Mouse (Mus musculus): ENCODE data around the gene Abtb1. TPM values are rescaled to one million over a fixed set of nuclear protein-coding genes. Genes with fewer than 3 reads are reported as not detected.

Gene Abtb1
- polyA plus RNA-seq, 1 experiment from 2014 or later: 20.9 TPM

- H3K4me2 ChIP-seq (ENCODE audit: low read length): no peak overlapping the region
- H3K27me3 ChIP-seq (ENCODE audit: control insufficient read depth, insufficient read depth, low read length): no peaks in the 10 kb centered on the region
- no peak overlapping the region for H3K27ac ChIP-seq (replicated peaks in 1 of 2; ENCODE audit: control insufficient read depth in 1 of 2, insufficient read depth in 1 of 2, low read depth in 2 of 2, low read length in 2 of 2)
- no peak overlapping the region for H3K9ac ChIP-seq (ENCODE audit: low read length)
- peaks cover 47% of the 10 kb centered on the region for H3K36me3 ChIP-seq (ENCODE audit: control insufficient read depth, insufficient read depth, low read length)
- H3K4me1 ChIP-seq (ENCODE audit: control insufficient read depth in 2 of 2, insufficient read depth in 2 of 2, low read length in 2 of 2): peaks cover 8 to 13% of the 10 kb centered on the region in 2 experiments
- WGBS: 77% methylated on average over 5 of the region's 5 CpGs
- H3K9me3 ChIP-seq (ENCODE audit: control insufficient read depth, low read length): no peaks in the 10 kb centered on the region
- H3K4me3 ChIP-seq (ENCODE audit: control insufficient read depth in 1 of 2, insufficient read depth in 1 of 2, low read depth in 1 of 2, low read length in 2 of 2): no peak overlapping the region
- no peak for ATAC-seq (ENCODE audit: insufficient number of reproducible peaks, insufficient read depth, low FRiP score, low read depth)
These were observed 6.7 kb downstream of the Abtb1 start for GRCm38 (mm10) chr6:88835047-88835446.

GRCm38 (mm10) chr6:88833340-88834140 lies 8.2 kb downstream of the Abtb1 start:
- peak; percentile 42 for ATAC-seq (ENCODE audit: insufficient number of reproducible peaks, insufficient read depth, low FRiP score, low read depth)
- Histone ChIP-seq H3K4me3 (ENCODE audit: control insufficient read depth in 1 of 2, insufficient read depth in 1 of 2, low read depth in 1 of 2, low read length in 2 of 2) (no peak overlapping the region), H3K9ac (ENCODE audit: low read length) (no peak overlapping the region), H3K9me3 (ENCODE audit: control insufficient read depth, low read length) (no peaks in the 10 kb centered on the region), H3K27ac (replicated peaks in 1 of 2; ENCODE audit: control insufficient read depth in 1 of 2, insufficient read depth in 1 of 2, low read depth in 2 of 2, low read length in 2 of 2) (peak overlapping the region; percentile 13 to 75), H3K36me3 (ENCODE audit: control insufficient read depth, insufficient read depth, low read length) (peaks cover 32% of the 10 kb centered on the region), H3K4me1 (ENCODE audit: control insufficient read depth in 2 of 2, insufficient read depth in 2 of 2, low read length in 2 of 2) (peaks cover 8 to 13% of the 10 kb centered on the region in 2 experiments), H3K27me3 (ENCODE audit: control insufficient read depth, insufficient read depth, low read length) (no peaks in the 10 kb centered on the region), H3K4me2 (ENCODE audit: low read length) (no peak overlapping the region)
- 57% methylated on average over 5 of the region's 5 CpGs for WGBS

- Histone ChIP-seq H3K4me3 (ENCODE audit: control insufficient read depth in 1 of 2, insufficient read depth in 1 of 2, low read depth in 1 of 2, low read length in 2 of 2) (no peak overlapping the region), H3K9me3 (ENCODE audit: control insufficient read depth, low read length) (no peaks in the 10 kb centered on the region), H3K4me1 (ENCODE audit: control insufficient read depth in 2 of 2, insufficient read depth in 2 of 2, low read length in 2 of 2) (peaks cover 8 to 13% of the 10 kb centered on the region in 2 experiments), H3K9ac (ENCODE audit: low read length) (no peak overlapping the region), H3K27ac (replicated peaks in 1 of 2; ENCODE audit: control insufficient read depth in 1 of 2, insufficient read depth in 1 of 2, low read depth in 2 of 2, low read length in 2 of 2) (peak overlapping the region in 1 of 2 experiments; percentile 4; a peak in 1 of 4 replicates), H3K36me3 (ENCODE audit: control insufficient read depth, insufficient read depth, low read length) (peaks cover 23% of the 10 kb centered on the region), H3K27me3 (ENCODE audit: control insufficient read depth, insufficient read depth, low read length) (no peaks in the 10 kb centered on the region), H3K4me2 (ENCODE audit: low read length) (no peak overlapping the region)
- no peak for ATAC-seq (ENCODE audit: insufficient number of reproducible peaks, insufficient read depth, low FRiP score, low read depth)
- WGBS: 79% methylated on average over 5 of the region's 5 CpGs
These were observed 9.1 kb downstream of the Abtb1 start for GRCm38 (mm10) chr6:88832663-88833062.

- 24% methylated on average over 8 of the region's 8 CpGs for WGBS
- Histone ChIP-seq H3K4me1 (ENCODE audit: control insufficient read depth in 2 of 2, insufficient read depth in 2 of 2, low read length in 2 of 2) (peaks cover 8 to 21% of the 10 kb centered on the region in 2 experiments), H3K9ac (ENCODE audit: low read length) (no peak overlapping the region), H3K27ac (replicated peaks in 1 of 2; ENCODE audit: control insufficient read depth in 1 of 2, insufficient read depth in 1 of 2, low read depth in 2 of 2, low read length in 2 of 2) (no peak overlapping the region), H3K4me2 (ENCODE audit: low read length) (no peak overlapping the region), H3K27me3 (ENCODE audit: control insufficient read depth, insufficient read depth, low read length) (no peaks in the 10 kb centered on the region), H3K9me3 (ENCODE audit: control insufficient read depth, low read length) (no peaks in the 10 kb centered on the region), H3K36me3 (ENCODE audit: control insufficient read depth, insufficient read depth, low read length) (peaks cover 11% of the 10 kb centered on the region), H3K4me3 (ENCODE audit: control insufficient read depth in 1 of 2, insufficient read depth in 1 of 2, low read depth in 1 of 2, low read length in 2 of 2) (no peak overlapping the region)
- no peak for ATAC-seq (ENCODE audit: insufficient number of reproducible peaks, insufficient read depth, low FRiP score, low read depth)
These were observed 10.3 kb downstream of the Abtb1 start for GRCm38 (mm10) chr6:88831456-88831855.

- Histone ChIP-seq H3K27me3 (ENCODE audit: control insufficient read depth, insufficient read depth, low read length) (no peaks in the 10 kb centered on the region), H3K9me3 (ENCODE audit: control insufficient read depth, low read length) (no peaks in the 10 kb centered on the region), H3K4me2 (ENCODE audit: low read length) (no peak overlapping the region), H3K9ac (ENCODE audit: low read length) (no peak overlapping the region), H3K36me3 (ENCODE audit: control insufficient read depth, insufficient read depth, low read length) (no peaks in the 10 kb centered on the region), H3K4me1 (ENCODE audit: control insufficient read depth in 2 of 2, insufficient read depth in 2 of 2, low read length in 2 of 2) (peaks cover 8 to 21% of the 10 kb centered on the region in 2 experiments), H3K4me3 (ENCODE audit: control insufficient read depth in 1 of 2, insufficient read depth in 1 of 2, low read depth in 1 of 2, low read length in 2 of 2) (no peak overlapping the region), H3K27ac (replicated peaks in 1 of 2; ENCODE audit: control insufficient read depth in 1 of 2, insufficient read depth in 1 of 2, low read depth in 2 of 2, low read length in 2 of 2) (no peak overlapping the region)
- WGBS: 81% methylated on average over 6 of the region's 6 CpGs
- no peak for ATAC-seq (ENCODE audit: insufficient number of reproducible peaks, insufficient read depth, low FRiP score, low read depth)
These were observed 11.6 kb downstream of the Abtb1 start for GRCm38 (mm10) chr6:88830112-88830702.

- Histone ChIP-seq H3K36me3 (ENCODE audit: control insufficient read depth, insufficient read depth, low read length) (no peaks in the 10 kb centered on the region), H3K9me3 (ENCODE audit: control insufficient read depth, low read length) (no peaks in the 10 kb centered on the region), H3K9ac (ENCODE audit: low read length) (no peak overlapping the region), H3K27ac (replicated peaks in 1 of 2; ENCODE audit: control insufficient read depth in 1 of 2, insufficient read depth in 1 of 2, low read depth in 2 of 2, low read length in 2 of 2) (no peak overlapping the region), H3K4me2 (ENCODE audit: low read length) (no peak overlapping the region), H3K27me3 (ENCODE audit: control insufficient read depth, insufficient read depth, low read length) (no peaks in the 10 kb centered on the region), H3K4me3 (ENCODE audit: control insufficient read depth in 1 of 2, insufficient read depth in 1 of 2, low read depth in 1 of 2, low read length in 2 of 2) (no peak overlapping the region), H3K4me1 (ENCODE audit: control insufficient read depth in 2 of 2, insufficient read depth in 2 of 2, low read length in 2 of 2) (peaks cover 8 to 21% of the 10 kb centered on the region in 2 experiments)
- no peak for ATAC-seq (ENCODE audit: insufficient number of reproducible peaks, insufficient read depth, low FRiP score, low read depth)
- 83% methylated on average over 4 of the region's 4 CpGs for WGBS
These were observed 12.2 kb downstream of the Abtb1 start for GRCm38 (mm10) chr6:88829579-88829978.

GRCm38 (mm10) chr6:88828206-88829009 lies 13.4 kb downstream of the Abtb1 start:
- Histone ChIP-seq H3K4me2 (ENCODE audit: low read length) (no peak overlapping the region), H3K9ac (ENCODE audit: low read length) (no peak overlapping the region), H3K36me3 (ENCODE audit: control insufficient read depth, insufficient read depth, low read length) (no peaks in the 10 kb centered on the region), H3K4me3 (ENCODE audit: control insufficient read depth in 1 of 2, insufficient read depth in 1 of 2, low read depth in 1 of 2, low read length in 2 of 2) (no peak overlapping the region), H3K9me3 (ENCODE audit: control insufficient read depth, low read length) (no peaks in the 10 kb centered on the region), H3K27ac (replicated peaks in 1 of 2; ENCODE audit: control insufficient read depth in 1 of 2, insufficient read depth in 1 of 2, low read depth in 2 of 2, low read length in 2 of 2) (no peak overlapping the region), H3K4me1 (ENCODE audit: control insufficient read depth in 2 of 2, insufficient read depth in 2 of 2, low read length in 2 of 2) (peaks cover 1 to 11% of the 10 kb centered on the region in 2 experiments; a peak in 3 of 4 replicates), H3K27me3 (ENCODE audit: control insufficient read depth, insufficient read depth, low read length) (0 out of 2 replicates have a peak, but pooled peaks cover 5% of the 10 kb centered on the region)
- no peak for ATAC-seq (ENCODE audit: insufficient number of reproducible peaks, insufficient read depth, low FRiP score, low read depth)
- WGBS: 80% methylated on average over 15 of the region's 15 CpGs

Measured in heart, embryonic 14.5 days (tissue).